Mouse (Mus musculus) CH12.LX (cell line): Measurements from ENCODE around the gene Zfp445.

Experiments
- CTCF ChIP-seq, 2 experiments: IDR thresholded peaks in 1 of 2; conservative IDR thresholded peaks in 1 of 2; 2 replicates each; pipeline ENCODE4 v1.5.1; 2011 to 2012; ENCODE audit warnings: low read depth in 2 of 2, low read length in 2 of 2, improper control_type of control experiment in 1 of 2, inconsistent platforms in 1 of 2, mild to moderate bottlenecking in 1 of 2, moderate library complexity in 1 of 2
- EP300 ChIP-seq: IDR thresholded peaks from 2 replicates; pipeline ENCODE4 v1.6.1; 2011; ENCODE audit warnings: low read length, improper control_type of control experiment
- MAFK ChIP-seq: IDR thresholded peaks from 2 replicates; pipeline ENCODE4 v1.6.1; 2011; ENCODE audit warnings: low read length, improper control_type of control experiment; ENCODE audit not compliant: insufficient replicate concordance

- TF ChIP-seq CTCF (conservative IDR thresholded peaks at IDR 0.05 in 1 of 2, IDR thresholded peaks at IDR 0.05 in 1 of 2; ENCODE audit: low read depth in 2 of 2, low read length in 2 of 2), result peak in 1 of 2 experiments; percentile 14; a peak in 1 of 4 replicates
- no peak for TF ChIP-seq EP300
- no peak for TF ChIP-seq MAFK
Observed at GRCm38 (mm10) chr9:122837680-122838079, 28.1 kb downstream of the Zfp445 start.
